Mouse (Mus musculus): Measurements from ENCODE around the gene Klf2. TPM values are rescaled to one million over a fixed set of nuclear protein-coding genes. Genes with fewer than 3 reads are reported as not detected.

Klf2 gene
- polyA plus RNA-seq, 1 experiment from 2014 or later, result 6.0 TPM

- WGBS, result 96% methylated on average over 8 of the region's 8 CpGs
- peaks cover 5% of the 10 kb centered on the region for H3K36me3 ChIP-seq (ENCODE audit: control insufficient read depth, insufficient read depth, low read length)
Observed at GRCm38 (mm10) chr8:72350727-72351126, 31.9 kb downstream of the Klf2 start.

GRCm38 (mm10) chr8:72351405-72352005, 32.7 kb downstream of the Klf2 start:
- Histone ChIP-seq H3K9ac (ENCODE audit: low read length) (no peak overlapping the region), H3K4me2 (ENCODE audit: low read depth) (no peak overlapping the region), H3K27me3 (ENCODE audit: control insufficient read depth, insufficient read depth, low read length) (no peaks in the 10 kb centered on the region), H3K9me3 (ENCODE audit: control insufficient read depth, low read length) (no peaks in the 10 kb centered on the region), H3K4me1 (ENCODE audit: control insufficient read depth, insufficient read depth, low read length) (no peaks in the 10 kb centered on the region), H3K36me3 (ENCODE audit: control insufficient read depth, insufficient read depth, low read length) (peaks cover 10% of the 10 kb centered on the region), H3K27ac (ENCODE audit: low read depth, low read length) (no peak overlapping the region), H3K4me3 (ENCODE audit: low read depth, low read length) (no peak overlapping the region)
- ATAC-seq (ENCODE audit: insufficient read depth, low FRiP score, low TSS enrichment), result no peak
- DNase-seq (ENCODE audit: low spot score), result no peak
- 87% methylated on average over 7 of the region's 7 CpGs for WGBS

More at GRCm38 (mm10) chr8:72350727-72351126, 31.9 kb downstream of the Klf2 start:
- H3K9ac ChIP-seq (ENCODE audit: low read length), result no peak overlapping the region
- H3K9me3 ChIP-seq (ENCODE audit: control insufficient read depth, low read length), result no peaks in the 10 kb centered on the region
- H3K4me2 ChIP-seq (ENCODE audit: low read depth), result no peak overlapping the region
- H3K4me1 ChIP-seq (ENCODE audit: control insufficient read depth, insufficient read depth, low read length), result no peaks in the 10 kb centered on the region
- no peak overlapping the region for H3K27ac ChIP-seq (ENCODE audit: low read depth, low read length)
- H3K27me3 ChIP-seq (ENCODE audit: control insufficient read depth, insufficient read depth, low read length), result no peaks in the 10 kb centered on the region
- ATAC-seq (ENCODE audit: insufficient read depth, low FRiP score, low TSS enrichment), result no peak
- no peak for DNase-seq (ENCODE audit: low spot score)
- no peak overlapping the region for H3K4me3 ChIP-seq (ENCODE audit: low read depth, low read length)

GRCm38 (mm10) chr8:72352951-72353699, 34.3 kb downstream of the Klf2 start:
- WGBS, result 89% methylated on average over 8 of the region's 8 CpGs
- H3K27ac ChIP-seq (ENCODE audit: low read depth, low read length), result no peak overlapping the region
- no peak overlapping the region for H3K4me3 ChIP-seq (ENCODE audit: low read depth, low read length)
- peaks cover 11% of the 10 kb centered on the region for H3K36me3 ChIP-seq (ENCODE audit: control insufficient read depth, insufficient read depth, low read length)
- no peak overlapping the region for H3K9ac ChIP-seq (ENCODE audit: low read length)
- H3K9me3 ChIP-seq (ENCODE audit: control insufficient read depth, low read length), result no peaks in the 10 kb centered on the region
- ATAC-seq (ENCODE audit: insufficient read depth, low FRiP score, low TSS enrichment), result no peak; the same call in 1 of the 2 replicates
- no peaks in the 10 kb centered on the region for H3K4me1 ChIP-seq (ENCODE audit: control insufficient read depth, insufficient read depth, low read length)
- no peak for DNase-seq (ENCODE audit: low spot score)
- H3K27me3 ChIP-seq (ENCODE audit: control insufficient read depth, insufficient read depth, low read length), result no peaks in the 10 kb centered on the region
- H3K4me2 ChIP-seq (ENCODE audit: low read depth), result no peak overlapping the region

- Histone ChIP-seq H3K27me3 (ENCODE audit: control insufficient read depth, insufficient read depth, low read length) (no peaks in the 10 kb centered on the region), H3K4me2 (ENCODE audit: low read depth) (no peak overlapping the region), H3K4me3 (ENCODE audit: low read depth, low read length) (no peak overlapping the region), H3K36me3 (ENCODE audit: control insufficient read depth, insufficient read depth, low read length) (peaks cover 11% of the 10 kb centered on the region), H3K4me1 (ENCODE audit: control insufficient read depth, insufficient read depth, low read length) (no peaks in the 10 kb centered on the region), H3K9ac (ENCODE audit: low read length) (no peak overlapping the region), H3K27ac (ENCODE audit: low read depth, low read length) (no peak overlapping the region), H3K9me3 (ENCODE audit: control insufficient read depth, low read length) (no peaks in the 10 kb centered on the region)
- ATAC-seq (ENCODE audit: insufficient read depth, low FRiP score, low TSS enrichment), result no peak
- DNase-seq (ENCODE audit: low spot score), result no peak
- 93% methylated on average over 7 of the region's 7 CpGs for WGBS
Observed at GRCm38 (mm10) chr8:72353700-72354045, 34.8 kb downstream of the Klf2 start.

GRCm38 (mm10) chr8:72354272-72354671, 35.4 kb downstream of the Klf2 start:
- WGBS, result 85% methylated on average over 11 of the region's 11 CpGs
- Histone ChIP-seq H3K4me2 (ENCODE audit: low read depth) (no peak overlapping the region), H3K27me3 (ENCODE audit: control insufficient read depth, insufficient read depth, low read length) (no peaks in the 10 kb centered on the region), H3K27ac (ENCODE audit: low read depth, low read length) (no peak overlapping the region), H3K9me3 (ENCODE audit: control insufficient read depth, low read length) (no peaks in the 10 kb centered on the region), H3K4me3 (ENCODE audit: low read depth, low read length) (no peak overlapping the region), H3K9ac (ENCODE audit: low read length) (no peak overlapping the region), H3K4me1 (ENCODE audit: control insufficient read depth, insufficient read depth, low read length) (no peaks in the 10 kb centered on the region), H3K36me3 (ENCODE audit: control insufficient read depth, insufficient read depth, low read length) (peaks cover 11% of the 10 kb centered on the region)
- DNase-seq (ENCODE audit: low spot score) (no peak), ATAC-seq (ENCODE audit: insufficient read depth, low FRiP score, low TSS enrichment) (no peak)

GRCm38 (mm10) chr8:72356593-72356992, 37.8 kb downstream of the Klf2 start:
- ATAC-seq (ENCODE audit: insufficient read depth, low FRiP score, low TSS enrichment), result no peak
- H3K4me1 ChIP-seq (ENCODE audit: control insufficient read depth, insufficient read depth, low read length), result no peaks in the 10 kb centered on the region
- DNase-seq (ENCODE audit: low spot score), result no peak
- WGBS, result 89% methylated on average over 3 of the region's 3 CpGs
- no peaks in the 10 kb centered on the region for H3K27me3 ChIP-seq (ENCODE audit: control insufficient read depth, insufficient read depth, low read length)
- no peaks in the 10 kb centered on the region for H3K9me3 ChIP-seq (ENCODE audit: control insufficient read depth, low read length)
- no peak overlapping the region for H3K27ac ChIP-seq (ENCODE audit: low read depth, low read length)
- peaks cover 11% of the 10 kb centered on the region for H3K36me3 ChIP-seq (ENCODE audit: control insufficient read depth, insufficient read depth, low read length)
- no peak overlapping the region for H3K4me2 ChIP-seq (ENCODE audit: low read depth)
- H3K4me3 ChIP-seq (ENCODE audit: low read depth, low read length), result no peak overlapping the region
- H3K9ac ChIP-seq (ENCODE audit: low read length), result no peak overlapping the region

- H3K27me3 ChIP-seq (ENCODE audit: control insufficient read depth, insufficient read depth, low read length), result no peaks in the 10 kb centered on the region
- DNase-seq (ENCODE audit: low spot score) (no peak), ATAC-seq (ENCODE audit: insufficient read depth, low FRiP score, low TSS enrichment) (no peak)
- no peak overlapping the region for H3K4me3 ChIP-seq (ENCODE audit: low read depth, low read length)
- H3K9ac ChIP-seq (ENCODE audit: low read length), result no peak overlapping the region
- no peaks in the 10 kb centered on the region for H3K9me3 ChIP-seq (ENCODE audit: control insufficient read depth, low read length)
- H3K27ac ChIP-seq (ENCODE audit: low read depth, low read length), result no peak overlapping the region
- no peak overlapping the region for H3K4me2 ChIP-seq (ENCODE audit: low read depth)
- H3K36me3 ChIP-seq (ENCODE audit: control insufficient read depth, insufficient read depth, low read length), result peaks cover 17% of the 10 kb centered on the region
- no peaks in the 10 kb centered on the region for H3K4me1 ChIP-seq (ENCODE audit: control insufficient read depth, insufficient read depth, low read length)
Observed at GRCm38 (mm10) chr8:72360162-72360561, 41.3 kb downstream of the Klf2 start.

GRCm38 (mm10) chr8:72362754-72363153, 43.9 kb downstream of the Klf2 start:
- no peak overlapping the region for H3K4me3 ChIP-seq (ENCODE audit: low read depth, low read length)
- WGBS, result 98% methylated on average over 4 of the region's 4 CpGs
- H3K4me2 ChIP-seq (ENCODE audit: low read depth), result no peak overlapping the region
- no peaks in the 10 kb centered on the region for H3K4me1 ChIP-seq (ENCODE audit: control insufficient read depth, insufficient read depth, low read length)
- peaks cover 18% of the 10 kb centered on the region for H3K36me3 ChIP-seq (ENCODE audit: control insufficient read depth, insufficient read depth, low read length)
- no peak for DNase-seq (ENCODE audit: low spot score)
- no peak overlapping the region for H3K9ac ChIP-seq (ENCODE audit: low read length)
- H3K27me3 ChIP-seq (ENCODE audit: control insufficient read depth, insufficient read depth, low read length), result no peaks in the 10 kb centered on the region
- H3K9me3 ChIP-seq (ENCODE audit: control insufficient read depth, low read length), result no peaks in the 10 kb centered on the region
- no peak for ATAC-seq (ENCODE audit: insufficient read depth, low FRiP score, low TSS enrichment)
- no peak overlapping the region for H3K27ac ChIP-seq (ENCODE audit: low read depth, low read length)

- DNase-seq (ENCODE audit: low spot score) (no peak), ATAC-seq (ENCODE audit: insufficient read depth, low FRiP score, low TSS enrichment) (no peak)
- WGBS, result 91% methylated on average over 7 of the region's 7 CpGs
- peaks cover 23% of the 10 kb centered on the region for H3K36me3 ChIP-seq (ENCODE audit: control insufficient read depth, insufficient read depth, low read length)
- no peaks in the 10 kb centered on the region for H3K4me1 ChIP-seq (ENCODE audit: control insufficient read depth, insufficient read depth, low read length)
- H3K27me3 ChIP-seq (ENCODE audit: control insufficient read depth, insufficient read depth, low read length), result no peaks in the 10 kb centered on the region
- H3K9ac ChIP-seq (ENCODE audit: low read length), result no peak overlapping the region
- no peak overlapping the region for H3K4me2 ChIP-seq (ENCODE audit: low read depth)
- no peaks in the 10 kb centered on the region for H3K9me3 ChIP-seq (ENCODE audit: control insufficient read depth, low read length)
- H3K27ac ChIP-seq (ENCODE audit: low read depth, low read length), result no peak overlapping the region
- no peak overlapping the region for H3K4me3 ChIP-seq (ENCODE audit: low read depth, low read length)
Observed at GRCm38 (mm10) chr8:72363457-72363856, 44.6 kb downstream of the Klf2 start.

Measured in neural tube, embryonic 11.5 days (tissue).